Mouse (Mus musculus): ENCODE results near the gene Crip3. TPM values are rescaled to one million over a fixed set of nuclear protein-coding genes. Genes with fewer than 3 reads are reported as not detected.

Crip3 gene
- polyA plus RNA-seq, 1 experiment from 2014 or later, result 0.54 TPM

- Histone ChIP-seq H3K27me3 (ENCODE audit: insufficient read depth, poor library complexity, severe bottlenecking) (peaks cover 92% of the 10 kb centered on the region), H3K9me3 (no peaks in the 10 kb centered on the region), H3K36me3 (no peaks in the 10 kb centered on the region), H3K4me1 (peaks cover 52% of the 10 kb centered on the region), H3K27ac (no peak overlapping the region), H3K4me3 (no peak overlapping the region)
- DNase-seq (ENCODE audit: low spot score), result no peak
- 55% methylated on average over 5 of the region's 5 CpGs for WGBS
Measured at GRCm38 (mm10) chr17:46462226-46462625, 33.5 kb downstream of the Crip3 start.

DNA sequence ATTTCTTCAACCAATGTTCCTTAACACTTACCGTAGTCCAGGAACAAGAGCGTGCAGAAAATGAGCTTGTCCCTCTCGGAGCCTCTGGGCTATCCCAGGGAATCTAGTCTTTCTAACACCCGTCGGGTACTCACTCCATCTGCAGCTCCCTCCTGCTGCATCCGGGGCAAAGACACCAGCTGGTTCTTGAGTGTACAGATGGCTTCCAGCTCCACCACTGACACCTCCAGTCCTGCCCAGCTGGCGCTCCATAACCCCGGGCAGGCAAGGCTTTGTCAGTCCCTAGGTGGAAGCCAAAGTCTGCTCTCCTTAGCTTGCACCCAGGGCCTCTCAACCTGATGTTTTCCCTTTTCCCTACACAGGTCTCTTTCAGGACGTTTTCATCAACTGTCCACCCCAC, 39.1 kb downstream of the Crip3 start:
- H3K36me3 ChIP-seq, result no peaks in the 10 kb centered on the region
- no peak overlapping the region for H3K4me3 ChIP-seq
- WGBS, result 74% methylated on average over 9 of the region's 9 CpGs
- no peak for DNase-seq (ENCODE audit: low spot score)
- H3K27ac ChIP-seq, result no peak overlapping the region
- peaks cover 62% of the 10 kb centered on the region for H3K27me3 ChIP-seq (ENCODE audit: insufficient read depth, poor library complexity, severe bottlenecking)
- H3K4me1 ChIP-seq, result 0 out of 2 replicates have a peak, but pooled peaks cover 13% of the 10 kb centered on the region
- no peaks in the 10 kb centered on the region for H3K9me3 ChIP-seq

- Histone ChIP-seq H3K4me3 (no peak overlapping the region), H3K9me3 (no peaks in the 10 kb centered on the region), H3K27me3 (ENCODE audit: insufficient read depth, poor library complexity, severe bottlenecking) (peaks cover 53% of the 10 kb centered on the region), H3K27ac (no peak overlapping the region), H3K4me1 (peaks cover 12% of the 10 kb centered on the region; the same call in 1 of the 2 replicates), H3K36me3 (no peaks in the 10 kb centered on the region)
- no peak for DNase-seq (ENCODE audit: low spot score)
- 67% methylated on average over 8 of the region's 8 CpGs for WGBS
Measured at GRCm38 (mm10) chr17:46476601-46477000, 47.9 kb downstream of the Crip3 start.

DNA sequence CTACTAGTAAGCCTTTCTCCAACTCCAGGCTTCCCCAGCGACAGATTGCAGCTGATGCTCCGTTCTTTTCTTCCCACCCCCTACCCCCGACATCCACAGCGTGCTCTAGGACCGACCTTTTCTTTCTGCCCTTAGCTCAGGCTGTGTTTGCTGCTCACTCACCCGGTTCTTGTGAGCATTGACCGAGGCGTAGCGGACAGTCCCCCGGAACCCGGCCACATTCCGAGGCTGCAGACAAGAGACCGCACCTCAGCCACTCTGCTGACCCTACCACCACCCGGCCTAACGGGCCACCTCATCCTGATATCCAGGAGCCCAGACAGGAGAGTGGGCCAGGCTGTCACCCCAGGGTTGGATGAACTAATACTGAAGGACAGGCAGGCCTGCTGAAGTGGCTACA, 48.6 kb downstream of the Crip3 start:
- Histone ChIP-seq H3K27me3 (ENCODE audit: insufficient read depth, poor library complexity, severe bottlenecking) (peaks cover 60% of the 10 kb centered on the region), H3K9me3 (no peaks in the 10 kb centered on the region)

More for the DNA sequence above, 48.6 kb downstream of the Crip3 start:
- H3K4me3 ChIP-seq, result no peak overlapping the region
- no peaks in the 10 kb centered on the region for H3K36me3 ChIP-seq
- peaks cover 12% of the 10 kb centered on the region; the same call in 1 of the 2 replicates for H3K4me1 ChIP-seq
- 80% methylated on average over 15 of the region's 15 CpGs for WGBS
- DNase-seq (ENCODE audit: low spot score), result no peak
- H3K27ac ChIP-seq, result no peak overlapping the region

Other genes starting within 250 kb of the Crip3 start
- gene Polh, start 226.3 kb upstream of the Crip3 start, polyA plus RNA-seq (2016; fragmentation: Nextera tagmentation; extraction: Ambion mirVana), result 8.3 and 12.2 TPM in 2 replicates
- gene Xpo5, start 226.1 kb upstream of the Crip3 start, polyA plus RNA-seq (2016; fragmentation: Nextera tagmentation; extraction: Ambion mirVana), result 33.5 and 42.8 TPM in 2 replicates
- 53.8 and 81.2 TPM in 2 replicates for gene Polr1c, start 180.9 kb upstream of the Crip3 start, polyA plus RNA-seq (2016; fragmentation: Nextera tagmentation; extraction: Ambion mirVana)
- 77.0 and 83.9 TPM in 2 replicates for gene Yipf3, start 180.8 kb upstream of the Crip3 start, polyA plus RNA-seq (2016; fragmentation: Nextera tagmentation; extraction: Ambion mirVana)
- 0.33 and 0.38 TPM in 2 replicates for gene Lrrc73, start 175.4 kb upstream of the Crip3 start, polyA plus RNA-seq (2016; fragmentation: Nextera tagmentation; extraction: Ambion mirVana)
- gene Tjap1, start 145.9 kb upstream of the Crip3 start, polyA plus RNA-seq (2016; fragmentation: Nextera tagmentation; extraction: Ambion mirVana), result 46.5 and 55.8 TPM in 2 replicates
- gene Dlk2, start 131.5 kb upstream of the Crip3 start, polyA plus RNA-seq (2016; fragmentation: Nextera tagmentation; extraction: Ambion mirVana), result 0.36 and 0.77 TPM in 2 replicates
- 5.4 and 7.3 TPM in 2 replicates for gene Abcc10, start 100.6 kb upstream of the Crip3 start, polyA plus RNA-seq (2016; fragmentation: Nextera tagmentation; extraction: Ambion mirVana)
- gene Zfp318, start 45.2 kb upstream of the Crip3 start, polyA plus RNA-seq (2016; fragmentation: Nextera tagmentation; extraction: Ambion mirVana), result 6.1 and 7.0 TPM in 2 replicates
- 0.15 and 0.30 TPM in 2 replicates for gene Slc22a7, start 9.5 kb downstream of the Crip3 start, polyA plus RNA-seq (2016; fragmentation: Nextera tagmentation; extraction: Ambion mirVana)
- 0.09 and 0.14 TPM in 2 replicates for gene Ttbk1, start 58.7 kb downstream of the Crip3 start, polyA plus RNA-seq (2016; fragmentation: Nextera tagmentation; extraction: Ambion mirVana)
- gene Dnph1, start 67.8 kb downstream of the Crip3 start, polyA plus RNA-seq (2016; fragmentation: Nextera tagmentation; extraction: Ambion mirVana), result 36.5 and 52.8 TPM in 2 replicates
- gene Cul9, start 117.5 kb downstream of the Crip3 start, polyA plus RNA-seq (2016; fragmentation: Nextera tagmentation; extraction: Ambion mirVana), result 4.8 and 5.3 TPM in 2 replicates
- gene Srf, start 127.2 kb downstream of the Crip3 start, polyA plus RNA-seq (2016; fragmentation: Nextera tagmentation; extraction: Ambion mirVana), result 10.9 and 15.7 TPM in 2 replicates
- gene Ptk7, start 200.6 kb downstream of the Crip3 start, polyA plus RNA-seq (2016; fragmentation: Nextera tagmentation; extraction: Ambion mirVana), result 65.4 and 67.7 TPM in 2 replicates
- gene Klc4, start 217.1 kb downstream of the Crip3 start, polyA plus RNA-seq (2016; fragmentation: Nextera tagmentation; extraction: Ambion mirVana), result 21.1 and 22.5 TPM in 2 replicates
- gene Mrpl2, start 217.3 kb downstream of the Crip3 start, polyA plus RNA-seq (2016; fragmentation: Nextera tagmentation; extraction: Ambion mirVana), result 131 and 151 TPM in 2 replicates
- gene Cul7, start 221.4 kb downstream of the Crip3 start, polyA plus RNA-seq (2016; fragmentation: Nextera tagmentation; extraction: Ambion mirVana), result 44.8 and 51.3 TPM in 2 replicates
- 46.3 and 61.0 TPM in 2 replicates for gene Rrp36, start 245.4 kb downstream of the Crip3 start, polyA plus RNA-seq (2016; fragmentation: Nextera tagmentation; extraction: Ambion mirVana)
- gene Mea1, start 249.9 kb downstream of the Crip3 start, polyA plus RNA-seq (2016; fragmentation: Nextera tagmentation; extraction: Ambion mirVana), result 143 and 180 TPM in 2 replicates